Mouse (Mus musculus) granulocyte monocyte progenitor cell, adult 5-6 weeks (primary cell): ENCODE measurements at regions not wholly inside any gene's neighbourhood (a gene's known extent, or its start where the extent isn't known, plus 50 kb on each side); places are given as distances from the start of the nearest gene placed in this dataset.

Source experiments
- ATAC-seq: replicated peaks from 2 replicates; pipeline ENCODE4 v1.8.0; 2016; ENCODE audit warnings: mild to moderate bottlenecking, moderate TSS enrichment, inconsistent platforms; ENCODE audit not compliant: poor library complexity, severe bottlenecking

- ATAC-seq, result no peak
These were observed 113.3 kb upstream of the Kit start for GRCm38 (mm10) chr5:75461368-75461767.

GRCm38 (mm10) chr5:75463591-75463990, 111.1 kb upstream of the Kit start:
- ATAC-seq, result no peak

GRCm38 (mm10) chr5:75465701-75466100, 109.0 kb upstream of the Kit start:
- peak; percentile 50; the same call in 1 of the 2 replicates for ATAC-seq

- ATAC-seq, result no peak
These were observed 107.8 kb upstream of the Kit start for GRCm38 (mm10) chr5:75466941-75467340.

GRCm38 (mm10) chr5:75467916-75468315, 106.8 kb upstream of the Kit start:
- no peak for ATAC-seq

GRCm38 (mm10) chr5:75471010-75471409, 103.7 kb upstream of the Kit start:
- ATAC-seq, result peak; percentile 20; the same call in 1 of the 2 replicates

GRCm38 (mm10) chr5:75472484-75472883, 102.2 kb upstream of the Kit start:
- no peak for ATAC-seq

- no peak for ATAC-seq
These were observed 99.3 kb upstream of the Kit start for GRCm38 (mm10) chr5:75475414-75475813.

- no peak for ATAC-seq
These were observed 96.2 kb upstream of the Kit start for GRCm38 (mm10) chr5:75478499-75478898.

- no peak for ATAC-seq
These were observed 95.6 kb upstream of the Kit start for GRCm38 (mm10) chr5:75479149-75479548.

- ATAC-seq, result no peak
These were observed 93.1 kb upstream of the Kit start for GRCm38 (mm10) chr5:75481595-75481994.

- no peak for ATAC-seq
These were observed 90.4 kb upstream of the Kit start for GRCm38 (mm10) chr5:75484330-75484729.

- no peak for ATAC-seq
These were observed 83.9 kb upstream of the Kit start for GRCm38 (mm10) chr5:75490806-75491205.

- ATAC-seq, result peak; percentile 42
These were observed 80.6 kb upstream of the Kit start for GRCm38 (mm10) chr5:75494143-75494542.

GRCm38 (mm10) chr5:75499053-75499452, 75.7 kb upstream of the Kit start:
- no peak for ATAC-seq

- ATAC-seq, result no peak
These were observed 75.0 kb upstream of the Kit start for GRCm38 (mm10) chr5:75499695-75500094.

- ATAC-seq, result no peak
These were observed 73.9 kb upstream of the Kit start for GRCm38 (mm10) chr5:75500654-75501416.

GRCm38 (mm10) chr5:75503673-75504072, 71.0 kb upstream of the Kit start:
- no peak for ATAC-seq

- no peak for ATAC-seq
These were observed 61.9 kb upstream of the Kit start for GRCm38 (mm10) chr5:75512521-75513422.

- no peak for ATAC-seq
These were observed 56.5 kb upstream of the Kit start for GRCm38 (mm10) chr5:75518213-75518612.

GRCm38 (mm10) chr5:75523041-75523678, 51.6 kb upstream of the Kit start:
- no peak for ATAC-seq
